Mouse (Mus musculus) right cerebral cortex, postnatal 4 days (tissue): ENCODE measurements around the gene Kcnk18.

Source experiments
- DNase-seq: peaks from one replicate; pipeline ENCODE4 v3.0.0-alpha.2; 2022

Kcnk18 gene

DNA sequence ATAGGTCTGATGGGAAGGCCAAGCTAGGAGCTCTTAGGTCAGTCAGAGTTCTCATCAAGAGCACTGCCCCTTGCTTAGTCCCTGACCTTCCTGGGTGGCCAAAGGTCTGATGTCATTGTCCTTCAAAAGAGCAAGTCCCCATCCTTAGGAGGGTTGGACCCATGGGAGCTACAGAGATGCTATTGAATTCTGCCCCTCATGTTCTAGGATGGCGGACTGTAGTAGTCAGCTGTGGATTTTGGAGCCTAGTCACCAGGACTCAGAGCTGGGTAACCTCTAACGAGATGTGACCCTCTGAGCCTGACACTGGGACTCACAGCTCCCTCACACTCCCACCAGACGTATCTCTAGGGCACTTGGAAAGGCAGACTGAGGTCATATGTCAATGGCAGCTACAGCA is 9.4 kb downstream of the Kcnk18 start:
- no peak for DNase-seq

GRCm38 (mm10) chr19:59232786-59233185 is 13.8 kb downstream of the Kcnk18 start:
- DNase-seq = no peak

- no peak for DNase-seq
Observed at GRCm38 (mm10) chr19:59235001-59235400, 16.0 kb downstream of the Kcnk18 start.

DNA sequence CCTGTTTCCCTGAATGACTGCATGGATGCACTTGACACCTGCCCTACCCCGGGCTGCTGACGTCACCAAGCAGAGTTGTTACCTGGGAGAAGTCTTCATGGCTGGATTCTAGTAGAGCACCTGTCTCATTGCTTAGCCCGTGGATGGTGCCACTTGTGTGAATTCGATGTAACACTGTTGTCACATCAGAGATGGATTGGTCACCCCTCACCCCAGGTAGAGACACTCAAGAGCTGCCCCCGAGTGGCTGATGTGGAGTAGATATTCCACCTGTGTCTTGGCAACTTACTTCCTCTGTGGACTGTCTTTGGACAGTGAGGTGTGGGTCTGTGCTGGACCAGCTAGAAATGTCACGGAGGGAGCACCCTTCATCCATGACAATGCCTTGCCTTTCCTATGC is 17.0 kb downstream of the Kcnk18 start:
- DNase-seq = no peak

DNA sequence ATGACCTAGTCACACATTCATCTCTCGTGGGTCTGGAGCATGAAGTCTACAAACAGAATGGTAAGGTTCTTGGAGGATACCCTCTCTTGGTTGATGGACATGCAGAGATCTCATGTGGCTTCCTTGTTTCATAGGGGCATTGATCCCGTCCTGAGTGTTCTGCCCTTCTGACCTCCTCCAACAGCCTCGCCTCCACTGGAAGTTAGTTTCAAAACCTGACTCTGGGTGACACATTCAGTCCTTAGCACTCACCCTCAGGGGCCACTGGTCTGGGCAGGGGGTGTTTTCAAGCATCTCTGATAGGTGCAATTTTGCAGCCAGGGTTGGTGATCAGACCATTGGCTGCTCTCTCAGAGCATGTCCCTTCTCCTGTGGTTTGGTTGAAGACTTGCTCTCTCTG is 19.6 kb downstream of the Kcnk18 start:
- no peak for DNase-seq

DNA sequence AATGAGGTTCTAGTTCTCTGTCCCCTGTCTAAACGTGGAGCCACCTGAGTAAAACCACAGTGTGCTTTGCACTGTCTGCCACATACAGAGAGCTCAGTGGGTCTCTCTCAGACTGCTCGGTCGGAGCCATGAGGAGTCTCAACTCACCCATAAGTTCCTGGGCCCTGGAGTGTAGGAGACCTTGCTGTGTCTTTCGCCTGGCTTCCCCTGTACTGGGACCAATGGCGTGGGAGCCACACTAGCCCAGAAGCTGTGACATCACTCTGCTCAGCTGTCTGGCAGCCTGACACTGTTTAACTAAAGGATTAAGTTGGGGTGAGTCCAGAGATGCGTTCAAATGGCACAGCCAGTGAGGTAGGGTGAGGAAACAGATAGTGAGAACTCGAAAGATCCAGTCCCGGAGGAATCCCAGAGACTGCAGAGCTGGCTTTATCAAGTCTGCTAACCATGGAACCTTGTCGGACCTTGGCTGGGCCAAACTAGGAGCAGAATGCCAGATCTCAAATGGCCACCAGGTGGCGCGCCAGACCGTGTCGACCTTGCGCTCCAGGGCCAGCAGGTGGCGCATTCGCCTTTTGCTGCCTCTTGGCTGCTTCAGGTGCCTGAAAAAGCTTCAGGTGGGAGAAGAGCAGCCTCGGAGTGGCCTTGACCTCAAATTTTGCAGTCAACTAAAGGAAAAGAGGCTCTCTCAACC is 20.3 kb downstream of the Kcnk18 start:
- peak; percentile 93 for DNase-seq

DNA sequence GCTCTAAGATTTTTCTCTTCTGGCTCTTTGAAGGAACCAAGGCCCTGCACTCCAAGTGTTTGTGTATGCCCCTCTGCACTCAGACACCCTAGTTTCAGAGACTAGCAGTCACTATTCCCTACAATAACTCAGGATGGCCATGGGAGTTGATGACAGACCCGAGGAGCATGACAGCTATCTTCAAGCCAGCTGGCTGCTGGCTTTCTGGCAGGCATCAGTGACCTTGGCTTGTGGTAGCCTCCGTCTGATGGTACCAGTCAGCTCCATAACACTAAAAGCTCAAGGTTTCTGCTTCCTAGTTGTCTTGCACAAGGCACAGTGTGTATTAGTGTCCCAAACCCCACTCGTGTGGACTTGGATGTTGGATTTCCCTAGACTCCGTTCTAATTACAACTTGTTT is 23.0 kb downstream of the Kcnk18 start:
- DNase-seq = no peak

GRCm38 (mm10) chr19:59243057-59243456 is 24.0 kb downstream of the Kcnk18 start:
- DNase-seq = no peak

DNA sequence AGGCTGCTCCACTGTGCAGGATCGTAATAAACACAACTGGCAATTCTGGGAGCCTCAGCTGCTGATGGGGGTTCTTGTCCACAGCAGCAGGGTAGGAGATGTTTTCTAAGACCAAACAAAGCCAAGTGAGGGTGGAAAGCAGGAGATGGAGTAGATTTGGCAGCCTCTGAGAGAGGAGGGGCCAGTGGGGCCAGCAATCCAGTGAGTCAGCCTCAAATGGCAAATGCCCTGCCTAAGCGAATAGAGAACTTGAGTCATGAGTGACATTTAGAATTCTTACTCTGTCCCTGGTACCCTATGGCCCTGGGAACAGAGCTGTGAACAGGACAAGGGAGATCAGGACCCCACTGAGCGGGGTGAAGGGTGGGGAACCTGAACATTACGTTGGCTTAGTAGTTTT is 29.1 kb downstream of the Kcnk18 start:
- no peak for DNase-seq

DNA sequence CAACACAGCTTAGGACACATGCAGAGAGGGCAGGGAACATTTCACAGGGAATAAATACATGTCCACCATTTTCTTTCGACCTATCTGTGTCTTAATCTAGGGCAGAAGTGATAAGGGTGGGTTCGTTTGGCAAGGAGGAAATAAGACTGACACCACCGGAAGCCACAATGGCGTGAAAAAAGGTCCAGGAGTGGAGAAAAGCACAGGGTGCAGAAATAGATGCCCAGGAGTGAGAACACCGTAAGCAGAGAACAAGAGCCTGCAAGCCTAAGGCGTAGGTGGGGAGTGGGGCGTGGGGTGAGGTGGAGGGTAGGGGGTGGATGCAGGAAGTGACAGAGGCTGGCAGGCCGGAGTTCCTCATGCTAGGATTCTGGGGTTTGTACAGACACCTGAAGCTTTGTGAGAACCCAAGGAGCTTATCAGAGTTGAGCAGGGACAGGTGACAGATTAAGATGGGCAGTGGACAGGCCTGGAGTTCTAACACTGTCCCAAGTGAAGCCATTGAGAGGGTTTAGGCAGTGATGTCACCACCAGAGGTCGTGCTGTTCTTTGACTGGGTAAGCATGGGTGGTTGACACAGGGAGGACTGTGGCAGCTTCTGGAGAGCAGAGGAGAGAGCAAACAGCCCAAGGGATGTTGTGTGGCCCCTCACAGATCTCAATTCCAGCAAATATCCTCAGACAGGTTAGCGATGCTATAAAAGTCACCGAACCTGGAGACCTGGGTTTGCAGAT is 29.7 kb downstream of the Kcnk18 start:
- DNase-seq = no peak

DNA sequence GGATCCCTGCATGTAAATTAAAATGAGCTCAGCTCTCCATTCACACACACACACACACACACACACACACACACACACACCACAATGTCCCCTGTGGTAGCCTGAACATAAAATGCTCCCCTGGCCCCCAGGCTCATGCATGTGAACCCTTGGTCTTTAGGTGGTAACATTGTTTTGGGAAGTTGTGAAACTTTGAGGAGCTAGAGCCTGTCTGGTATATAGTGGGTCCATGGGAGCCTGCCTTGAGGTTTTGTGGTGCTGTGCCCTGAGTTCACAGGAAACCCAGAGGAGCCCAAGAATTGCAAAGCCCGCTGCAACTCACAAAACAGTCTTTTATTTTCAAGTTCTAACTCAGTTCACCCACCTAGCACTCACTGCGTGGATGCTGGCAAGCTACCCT is 33.6 kb downstream of the Kcnk18 start:
- DNase-seq = no peak

DNA sequence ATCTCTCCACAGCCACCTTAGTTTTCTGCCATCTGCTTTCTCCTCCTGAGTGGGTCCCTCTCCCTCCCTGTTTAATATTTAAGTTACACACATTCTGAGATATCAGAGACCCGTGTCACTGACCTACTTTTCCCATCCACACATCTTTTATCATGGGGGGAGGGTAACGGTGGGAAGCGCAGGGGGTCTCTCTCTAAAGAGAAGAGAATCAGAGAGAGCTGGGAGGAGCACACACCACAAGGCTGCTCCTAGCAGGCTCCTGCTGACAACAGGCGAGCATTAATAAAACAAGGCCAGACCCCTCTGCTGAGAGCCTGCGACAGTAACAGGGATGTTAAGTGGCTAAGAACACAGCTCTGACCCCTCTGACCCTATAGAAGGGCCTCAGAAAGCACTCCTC is 40.6 kb downstream of the Kcnk18 start:
- DNase-seq = no peak

DNA sequence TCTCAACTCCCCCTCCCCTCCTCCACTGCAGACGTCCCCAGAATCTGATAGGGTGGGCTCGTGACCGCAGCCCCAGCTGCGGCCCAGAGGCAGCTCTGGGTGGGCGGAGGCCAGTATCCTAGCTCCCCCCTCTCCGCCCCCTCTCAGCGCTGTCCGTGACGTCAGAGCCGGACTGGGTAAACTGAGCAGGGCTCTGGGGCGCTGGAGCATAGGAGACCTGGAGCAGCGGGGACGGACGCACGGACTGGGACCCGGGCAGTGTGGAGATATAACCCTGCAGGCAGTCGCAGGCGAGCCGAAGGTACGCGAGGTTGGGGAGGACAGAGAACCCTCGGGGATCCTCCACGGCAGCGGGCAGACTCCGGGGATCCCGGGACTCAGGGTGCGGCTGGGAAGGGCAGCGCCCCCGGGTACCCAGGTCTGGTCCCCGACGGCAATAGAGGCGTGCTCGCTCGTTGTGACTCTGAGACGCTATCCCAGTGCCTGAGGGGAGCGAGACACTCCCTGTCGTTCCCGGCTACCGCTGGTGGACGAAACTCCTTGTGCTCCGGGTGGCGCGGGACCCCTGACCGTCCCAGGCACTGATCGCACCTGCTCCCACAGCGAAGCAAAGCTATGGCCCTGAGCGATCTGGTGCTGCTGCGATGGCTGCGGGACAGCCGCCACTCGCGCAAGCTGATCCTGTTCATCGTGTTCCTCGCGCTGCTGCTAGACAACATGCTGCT is 41.9 kb downstream of the Kcnk18 start, which contains the start of gene Slc18a2:
Gene Slc18a2, plus strand, starts transcription at position 179 of the 725 bp plus-strand sequence.
- peak; percentile 18 for DNase-seq

DNA sequence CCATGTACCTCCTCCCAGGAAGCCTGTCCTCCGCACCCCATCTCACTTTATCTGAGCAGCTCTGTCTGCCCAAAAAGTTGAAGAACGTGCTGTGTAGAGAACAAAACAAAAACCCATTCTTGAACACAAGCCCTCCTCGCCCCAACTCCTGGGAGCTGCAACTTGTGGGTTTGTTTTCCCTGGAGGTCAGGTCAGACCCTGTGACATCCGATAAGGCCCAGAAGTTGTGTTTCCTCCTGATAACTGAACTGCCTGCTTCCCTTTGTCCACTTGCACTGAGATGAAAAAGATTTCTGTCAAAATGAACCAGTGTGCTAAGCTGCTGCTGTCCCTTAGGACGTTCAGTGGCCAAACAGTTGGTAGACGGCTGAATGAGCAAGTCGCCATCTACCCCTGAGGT is 42.6 kb downstream of the Kcnk18 start:
- no peak for DNase-seq

- DNase-seq = peak; percentile 46
Observed at GRCm38 (mm10) chr19:59263171-59263570, 44.2 kb downstream of the Kcnk18 start.

DNA sequence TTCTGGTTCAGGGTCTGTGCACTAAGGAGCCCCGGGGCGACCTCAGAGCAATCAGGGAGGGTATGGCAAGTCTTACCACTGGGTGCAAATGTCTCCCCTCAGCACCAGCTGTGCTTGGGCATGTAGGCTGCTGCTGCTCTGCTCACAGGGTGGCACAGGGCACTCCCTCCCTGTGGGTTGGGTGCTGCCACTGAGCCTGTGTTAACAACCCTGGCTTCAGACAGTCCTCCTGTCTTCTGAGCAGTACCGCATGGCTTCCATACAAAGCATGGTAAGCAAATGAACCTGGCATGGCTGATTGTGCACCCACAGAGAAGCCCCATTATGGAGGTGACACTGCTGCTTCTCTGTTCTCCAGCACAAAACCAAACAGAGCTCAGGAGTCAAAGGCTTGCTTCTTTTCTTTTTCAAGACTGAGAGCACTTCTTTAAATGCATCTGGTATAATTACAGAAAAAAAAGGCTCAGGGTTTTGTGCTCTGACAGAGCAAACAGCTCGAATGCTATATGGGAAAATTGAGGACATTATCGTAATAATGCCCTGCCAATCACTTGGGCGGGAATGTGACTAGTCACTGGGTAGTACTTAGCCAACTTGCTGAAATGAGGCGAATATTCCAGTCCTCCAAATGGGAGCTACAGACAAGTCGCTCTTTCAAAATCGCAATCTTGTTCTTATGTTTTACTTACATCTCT is 46.0 kb downstream of the Kcnk18 start:
- DNase-seq = no peak

GRCm38 (mm10) chr19:59265907-59266306 is 46.9 kb downstream of the Kcnk18 start:
- no peak for DNase-seq

GRCm38 (mm10) chr19:59267417-59267963 is 48.5 kb downstream of the Kcnk18 start:
- peak; percentile 20 for DNase-seq

- no peak for DNase-seq
Observed at GRCm38 (mm10) chr19:59273190-59273589, 54.2 kb downstream of the Kcnk18 start.

DNA sequence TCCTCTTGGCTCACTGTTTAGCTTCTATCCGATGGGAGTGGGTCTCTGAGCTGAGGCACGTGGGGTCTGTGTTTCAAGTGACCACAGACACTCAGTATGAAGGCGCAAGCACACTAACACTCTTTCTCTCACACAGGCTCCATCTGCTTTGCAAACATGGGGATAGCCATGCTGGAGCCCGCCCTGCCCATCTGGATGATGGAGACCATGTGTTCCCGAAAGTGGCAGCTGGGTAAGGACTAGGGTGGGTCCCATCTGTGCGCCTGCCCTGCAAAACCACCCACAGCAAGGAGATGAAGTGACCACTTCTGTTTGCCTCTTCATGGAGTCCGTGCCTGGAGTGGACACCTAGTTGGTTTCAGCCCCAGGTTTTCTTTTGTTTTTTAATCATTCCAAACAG is 57.3 kb downstream of the Kcnk18 start:
- DNase-seq = no peak

DNA sequence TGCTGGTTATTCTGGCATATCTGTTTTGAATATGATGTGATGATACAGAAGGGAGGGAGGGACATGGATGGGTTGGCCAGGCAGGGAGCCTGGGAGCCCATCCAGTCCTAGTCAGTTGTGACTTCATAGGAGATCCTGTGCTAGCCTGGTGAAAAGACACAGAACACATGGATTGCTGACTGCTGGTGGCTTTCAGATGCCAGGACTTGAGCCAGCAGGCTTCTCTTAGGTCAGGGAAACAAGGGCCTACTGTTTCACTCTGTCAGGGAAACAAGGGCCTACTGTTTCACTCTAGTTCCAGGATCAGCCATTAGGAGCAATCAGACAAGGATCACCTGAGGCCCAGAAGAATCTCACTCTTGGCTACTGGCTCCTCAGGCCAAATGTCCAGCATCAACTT is 61.8 kb downstream of the Kcnk18 start:
- no peak for DNase-seq

DNA sequence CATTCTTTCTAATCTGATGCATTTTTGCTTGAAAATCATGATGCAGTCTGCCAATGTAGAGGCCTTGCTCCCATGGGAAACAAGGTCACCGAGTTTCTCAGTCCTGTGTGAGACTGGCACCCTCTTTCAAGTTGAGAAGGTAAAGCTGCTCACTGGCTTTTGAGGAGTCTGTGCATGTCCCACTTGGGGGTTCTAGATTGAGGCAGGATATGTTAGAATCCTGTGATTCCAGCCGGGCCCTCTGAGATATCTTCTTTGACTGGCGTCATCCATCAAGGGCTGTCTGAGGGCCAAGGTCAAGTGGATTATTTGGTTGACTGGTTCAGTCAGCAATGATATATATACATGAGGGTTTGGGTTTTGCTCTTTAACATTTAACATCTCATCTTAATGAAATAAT is 63.0 kb downstream of the Kcnk18 start:
- no peak for DNase-seq
